Comparison of ENCODE assay signal across 10 mouse cellular contexts in the genomic region with DNA sequence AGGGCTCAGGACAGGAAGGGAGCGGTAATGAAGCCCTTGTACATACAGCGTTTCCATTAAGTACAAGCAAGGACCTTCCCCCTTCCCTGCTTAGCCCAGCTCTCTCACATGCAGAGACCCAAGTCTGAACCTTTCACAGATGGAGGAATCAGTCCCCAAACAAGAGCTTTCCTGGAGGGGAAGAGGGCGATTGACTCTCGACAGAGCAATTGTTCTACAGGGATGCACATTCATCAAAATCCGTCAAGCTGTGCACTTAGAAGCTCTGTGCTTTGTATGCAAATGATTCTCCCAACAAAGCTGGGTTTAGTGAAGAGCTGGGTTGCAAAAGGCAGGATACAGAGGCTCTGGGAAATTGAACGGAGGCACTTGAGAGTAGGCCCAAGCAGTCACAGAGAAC.
DNase-seq lines count a peak whose midpoint lies in the region; ATAC-seq lines count a peak whose summit lies in the region.
"Had no signal": no experiment of that assay in that cellular context is flagged by ENCODE, and none has a peak within 500 bp of the region (broad histone marks: within the 10 kb centered on the region; RNA-seq: fewer than 3 reads in every experiment).

No protein-coding gene starts in this region.

- H3K9me3 ChIP-seq in kidney, embryonic 16.5 days (ENCODE audit: low read length) = no peaks in the 10 kb centered on the region; the same call in 1 of the 2 replicates
- H3K9me3 ChIP-seq in embryonic facial prominence, embryonic 12.5 days = no peaks in the 10 kb centered on the region
- no peaks in the 10 kb centered on the region for H3K9me3 ChIP-seq in limb, embryonic 13.5 days

- ATAC-seq in kidney, embryonic 16.5 days (ENCODE audit: low FRiP score, low TSS enrichment) = no peak
- ATAC-seq in embryonic facial prominence, embryonic 12.5 days (ENCODE audit: insufficient number of reproducible peaks, insufficient read depth, low FRiP score, low TSS enrichment) = no peak
- no peak for ATAC-seq in limb, embryonic 13.5 days (ENCODE audit: low FRiP score, low read depth)
- ATAC-seq in inflammation-experienced regulatory T-cells, adult 6 months = no peak

- peaks cover 61% of the 10 kb centered on the region for H3K4me1 ChIP-seq in kidney, embryonic 16.5 days (ENCODE audit: insufficient read depth, low read length)
- peaks cover 78% of the 10 kb centered on the region for H3K4me1 ChIP-seq in embryonic facial prominence, embryonic 12.5 days
- peaks cover 89% of the 10 kb centered on the region for H3K4me1 ChIP-seq in limb, embryonic 13.5 days

- no peak overlapping the region for H3K4me3 ChIP-seq in kidney, embryonic 16.5 days (ENCODE audit: low read length)
- H3K4me3 ChIP-seq in embryonic facial prominence, embryonic 12.5 days = no peak overlapping the region
- H3K4me3 ChIP-seq in limb, embryonic 13.5 days = no peak overlapping the region
- H3K4me3 ChIP-seq: erythroblast, embryonic 14.5 days had no signal

- H3K9ac ChIP-seq in kidney, embryonic 16.5 days (replicated peaks; ENCODE audit: low read length) = no peak overlapping the region
- no peak overlapping the region for H3K9ac ChIP-seq in embryonic facial prominence, embryonic 12.5 days
- no peak overlapping the region for H3K9ac ChIP-seq in limb, embryonic 13.5 days

- H3K27me3 ChIP-seq in kidney, embryonic 16.5 days (ENCODE audit: insufficient read depth, low read length) = no peaks in the 10 kb centered on the region
- H3K27me3 ChIP-seq in embryonic facial prominence, embryonic 12.5 days = no peaks in the 10 kb centered on the region
- H3K27me3 ChIP-seq in limb, embryonic 13.5 days = no peaks in the 10 kb centered on the region

- no peak for DNase-seq in kidney, adult 18-20 months
- DNase-seq in brain, adult 2 months (ENCODE audit: low read depth, low spot score) = peak; percentile 71
- DNase-seq in frontal cortex, postnatal 36 days (ENCODE audit: low spot score in 2 of 2) = no peak
- DNase-seq in ovary, postnatal 14 days (ENCODE audit: low spot score) = no peak
- DNase-seq: heart, postnatal 4 days had no signal

- H3K27ac ChIP-seq in kidney, embryonic 16.5 days (ENCODE audit: low read length) = peak overlapping the region; percentile 85
- peak overlapping the region; percentile 96 for H3K27ac ChIP-seq in embryonic facial prominence, embryonic 12.5 days
- H3K27ac ChIP-seq in limb, embryonic 13.5 days = peak overlapping the region; percentile 97

- H3K36me3 ChIP-seq in kidney, embryonic 16.5 days (ENCODE audit: insufficient read depth, low read length) = no peaks in the 10 kb centered on the region
- H3K36me3 ChIP-seq in embryonic facial prominence, embryonic 12.5 days = no peaks in the 10 kb centered on the region
- H3K36me3 ChIP-seq in limb, embryonic 13.5 days = no peaks in the 10 kb centered on the region

- 41% methylated on average over 6 of the region's 6 CpGs for WGBS in kidney, embryonic 16.5 days
- 36% methylated on average over 6 of the region's 6 CpGs for WGBS in embryonic facial prominence, embryonic 12.5 days
- WGBS in limb, embryonic 13.5 days = 42% methylated on average over 6 of the region's 6 CpGs

- no peak overlapping the region for H3K4me2 ChIP-seq in kidney, embryonic 16.5 days (replicated peaks; ENCODE audit: low read depth, low read length)
- no peak overlapping the region for H3K4me2 ChIP-seq in embryonic facial prominence, embryonic 12.5 days (replicated peaks)
- H3K4me2 ChIP-seq in limb, embryonic 13.5 days (replicated peaks) = no peak overlapping the region
